7 mouse cellular contexts compared by ENCODE assay signal in genomic region chr7:112788321-112788751, GRCm38 (mm10).
A peak's percentile ranks its signal among the peaks of the same experiment; 100 is the strongest.
DNase-seq lines count a peak whose midpoint lies in the region; ATAC-seq and TF ChIP-seq lines count a peak whose summit lies in the region.

No protein-coding gene starts in this region.

- peaks cover 36% of the 10 kb centered on the region for H3K4me1 ChIP-seq in forebrain, embryonic 11.5 days (replicated peaks; ENCODE audit: control insufficient read depth, insufficient read depth, low read length)
- peaks cover 6% of the 10 kb centered on the region; the same call in 1 of the 2 replicates for H3K4me1 ChIP-seq in lung, adult 2 months (ENCODE audit: control insufficient read depth, insufficient read depth, low read length)

- DNase-seq in brain, embryonic 14.5 days (ENCODE audit: low read depth) = peak; percentile 91
- peak; percentile 64 for DNase-seq in forebrain, embryonic 11.5 days (ENCODE audit: low spot score)
- peak; percentile 63 to 78 for DNase-seq in kidney, adult 8-10 months
- DNase-seq in lung, adult 2 months = peak; percentile 65
- DNase-seq in yolk sac, embryonic 10.5 days (ENCODE audit: low spot score) = peak; percentile 84
- DNase-seq in layer of hippocampus, adult 8-10 months (ENCODE audit: low spot score in 2 of 2) = no peak

- peak; percentile 77 for ATAC-seq in forebrain, embryonic 11.5 days (replicated peaks; ENCODE audit: low FRiP score)
- no peak for ATAC-seq in cerebellum, adult (ENCODE audit: insufficient number of reproducible peaks, low FRiP score, low TSS enrichment)

- no peaks in the 10 kb centered on the region; the same call in 1 of the 2 replicates for H3K9me3 ChIP-seq in forebrain, embryonic 11.5 days (ENCODE audit: control insufficient read depth, low read length)

- peak overlapping the region; percentile 32; the same call in 1 of the 2 replicates for H3K9ac ChIP-seq in forebrain, embryonic 11.5 days (ENCODE audit: low read length)

- peak overlapping the region; percentile 46 for H3K27ac ChIP-seq in forebrain, embryonic 11.5 days (ENCODE audit: low read depth, low read length)

- H3K36me3 ChIP-seq in forebrain, embryonic 11.5 days (ENCODE audit: control insufficient read depth, insufficient read depth, low read length) = no peaks in the 10 kb centered on the region

- no peak for TF ChIP-seq CTCF in brain, embryonic 14.5 days (IDR thresholded peaks at IDR 0.05; ENCODE audit: borderline replicate concordance, extremely low read depth, insufficient read depth, insufficient read length)
- TF ChIP-seq CTCF in lung, adult 2 months (IDR thresholded peaks at IDR 0.05; ENCODE audit: insufficient read depth, low read length) = no peak

- no peak for TF ChIP-seq POLR2A in brain, embryonic 14.5 days (IDR thresholded peaks at IDR 0.05; ENCODE audit: borderline replicate concordance, extremely low read depth, insufficient read depth, insufficient read length, poor library complexity, severe bottlenecking)
- no peak for TF ChIP-seq POLR2A in lung, adult 2 months (IDR thresholded peaks at IDR 0.05; ENCODE audit: borderline replicate concordance, extremely low read depth, low read depth, low read length)

- no peaks in the 10 kb centered on the region for H3K27me3 ChIP-seq in forebrain, embryonic 11.5 days (ENCODE audit: control insufficient read depth, insufficient read depth, low read length)

- H3K4me2 ChIP-seq in forebrain, embryonic 11.5 days (ENCODE audit: low read depth, low read length, severe bottlenecking) = peak overlapping the region; percentile 11; the same call in 1 of the 2 replicates

- WGBS in forebrain, embryonic 11.5 days = 30% methylated on average over 7 of the region's 7 CpGs
- 34% methylated on average over 7 of the region's 7 CpGs for WGBS in lung, adult 2 months

- no peak overlapping the region for H3K4me3 ChIP-seq in forebrain, embryonic 11.5 days (ENCODE audit: low read depth, low read length)
- H3K4me3 ChIP-seq in lung, adult 2 months (replicated peaks; ENCODE audit: extremely low read depth, low read depth, low read length) = no peak overlapping the region

Comparison
In these comparisons a context has a peak if more than half of its experiments do, and no peak if none do; other contexts are left out.
1. DNase-seq: peak in brain, embryonic 14.5 days (single experiment), forebrain, embryonic 11.5 days (single experiment), kidney, adult 8-10 months (2 of 2), lung, adult 2 months (single experiment) and yolk sac, embryonic 10.5 days (single experiment); none in layer of hippocampus, adult 8-10 months (0 of 2).